In genomic region chr12:77789871-77790270, GRCm38 (mm10) we compare ENCODE assay signal across 8 mouse cellular contexts.
A peak's percentile ranks its signal among the peaks of the same experiment; 100 is the strongest.
DNase-seq lines count a peak whose midpoint lies in the region; ATAC-seq and TF ChIP-seq lines count a peak whose summit lies in the region.
"Had no signal": no experiment of that assay in that cellular context is flagged by ENCODE, and none has a peak within 500 bp of the region (broad histone marks: within the 10 kb centered on the region; RNA-seq: fewer than 3 reads in every experiment).

No protein-coding gene starts in this region.

- no peak for TF ChIP-seq CTCF in intestine, postnatal 0 days (IDR thresholded peaks at IDR 0.05; ENCODE audit: low read depth)
- TF ChIP-seq CTCF in midbrain, postnatal 0 days (IDR thresholded peaks at IDR 0.05), result no peak

- H3K4me2 ChIP-seq in kidney, embryonic 16.5 days (replicated peaks; ENCODE audit: low read depth, low read length), result peak overlapping the region; percentile 56
- peak overlapping the region; percentile 52 for H3K4me2 ChIP-seq in forebrain, embryonic 14.5 days (ENCODE audit: low read length)
- peak overlapping the region; percentile 44 for H3K4me2 ChIP-seq in intestine, postnatal 0 days (replicated peaks; ENCODE audit: low read depth)
- peak overlapping the region; percentile 46 for H3K4me2 ChIP-seq in midbrain, postnatal 0 days (ENCODE audit: low read depth, low read length, poor library complexity, severe bottlenecking)

- H3K27ac ChIP-seq in kidney, embryonic 16.5 days (ENCODE audit: low read length), result no peak overlapping the region
- H3K27ac ChIP-seq in forebrain, embryonic 14.5 days (ENCODE audit: low read depth, low read length), result no peak overlapping the region
- H3K27ac ChIP-seq in intestine, postnatal 0 days (ENCODE audit: low read depth, low read length), result no peak overlapping the region
- no peak overlapping the region for H3K27ac ChIP-seq in midbrain, postnatal 0 days (ENCODE audit: low read depth, low read length)

- 0 out of 2 replicates have a peak, but pooled peaks cover 3% of the 10 kb centered on the region for H3K27me3 ChIP-seq in kidney, embryonic 16.5 days (ENCODE audit: insufficient read depth, low read length)
- 0 out of 2 replicates have a peak, but pooled peaks cover 5% of the 10 kb centered on the region for H3K27me3 ChIP-seq in forebrain, embryonic 14.5 days (replicated peaks; ENCODE audit: control insufficient read depth, insufficient read depth, low read length)
- H3K27me3 ChIP-seq in intestine, postnatal 0 days (replicated peaks; ENCODE audit: control insufficient read depth, insufficient read depth, low read length), result peaks cover 4% of the 10 kb centered on the region; the same call in 1 of the 2 replicates
- H3K27me3 ChIP-seq in midbrain, postnatal 0 days (ENCODE audit: insufficient read depth, low read length), result no peaks in the 10 kb centered on the region

- H3K36me3 ChIP-seq in kidney, embryonic 16.5 days (ENCODE audit: insufficient read depth, low read length), result no peaks in the 10 kb centered on the region
- no peaks in the 10 kb centered on the region for H3K36me3 ChIP-seq in forebrain, embryonic 14.5 days (ENCODE audit: control insufficient read depth, insufficient read depth, low read length)
- no peaks in the 10 kb centered on the region for H3K36me3 ChIP-seq in intestine, postnatal 0 days (ENCODE audit: control insufficient read depth, insufficient read depth)
- no peaks in the 10 kb centered on the region for H3K36me3 ChIP-seq in midbrain, postnatal 0 days (ENCODE audit: insufficient read depth, low read length)
- H3K36me3 ChIP-seq: G1E had no signal

- H3K4me1 ChIP-seq in kidney, embryonic 16.5 days (ENCODE audit: insufficient read depth, low read length), result peaks cover 10% of the 10 kb centered on the region
- H3K4me1 ChIP-seq in forebrain, embryonic 14.5 days (ENCODE audit: control insufficient read depth, insufficient read depth, low read length), result peaks cover 5% of the 10 kb centered on the region
- no peaks in the 10 kb centered on the region for H3K4me1 ChIP-seq in intestine, postnatal 0 days (replicated peaks; ENCODE audit: control insufficient read depth, insufficient read depth, low read length)
- peaks cover 9% of the 10 kb centered on the region; the same call in 1 of the 2 replicates for H3K4me1 ChIP-seq in midbrain, postnatal 0 days (ENCODE audit: insufficient read depth, low read length)

- no peaks in the 10 kb centered on the region for H3K9me3 ChIP-seq in kidney, embryonic 16.5 days (ENCODE audit: low read length)
- no peaks in the 10 kb centered on the region for H3K9me3 ChIP-seq in forebrain, embryonic 14.5 days (replicated peaks; ENCODE audit: control insufficient read depth, low read length)
- no peaks in the 10 kb centered on the region for H3K9me3 ChIP-seq in intestine, postnatal 0 days (ENCODE audit: control insufficient read depth)
- no peaks in the 10 kb centered on the region for H3K9me3 ChIP-seq in midbrain, postnatal 0 days (ENCODE audit: low read length)
- H3K9me3 ChIP-seq: G1E had no signal

- peak overlapping the region; percentile 31 for H3K4me3 ChIP-seq in kidney, embryonic 16.5 days (ENCODE audit: low read length)
- peak overlapping the region; percentile 22 for H3K4me3 ChIP-seq in forebrain, embryonic 14.5 days (ENCODE audit: low read depth, low read length)
- no peak overlapping the region for H3K4me3 ChIP-seq in intestine, postnatal 0 days (ENCODE audit: low read depth, low read length)
- H3K4me3 ChIP-seq in midbrain, postnatal 0 days (ENCODE audit: low read depth, low read length), result peak overlapping the region; percentile 17; the same call in 1 of the 2 replicates

- H3K9ac ChIP-seq in kidney, embryonic 16.5 days (replicated peaks; ENCODE audit: low read length), result no peak overlapping the region
- H3K9ac ChIP-seq in forebrain, embryonic 14.5 days (ENCODE audit: low read length), result peak overlapping the region; percentile 37
- H3K9ac ChIP-seq in intestine, postnatal 0 days (ENCODE audit: low read depth, low read length), result no peak overlapping the region; the same call in 1 of the 2 replicates
- H3K9ac ChIP-seq in midbrain, postnatal 0 days (replicated peaks; ENCODE audit: low read length, poor library complexity, severe bottlenecking), result no peak overlapping the region

- 16% methylated on average over 14 of the region's 14 CpGs for WGBS in kidney, embryonic 16.5 days
- 22% methylated on average over 14 of the region's 14 CpGs for WGBS in forebrain, embryonic 14.5 days
- WGBS in intestine, postnatal 0 days, result 34% methylated on average over 14 of the region's 14 CpGs
- 14% methylated on average over 14 of the region's 14 CpGs for WGBS in midbrain, postnatal 0 days

- no peak for ATAC-seq in kidney, embryonic 16.5 days (ENCODE audit: low FRiP score, low TSS enrichment)
- no peak for ATAC-seq in forebrain, embryonic 14.5 days
- no peak for ATAC-seq in intestine, postnatal 0 days
- no peak for ATAC-seq in midbrain, postnatal 0 days (ENCODE audit: low FRiP score)

- DNase-seq in kidney, adult 8-10 months, result no peak
- DNase-seq in forebrain, embryonic 14.5 days (ENCODE audit: low spot score), result no peak
- no peak for DNase-seq in midbrain, postnatal 0 days (ENCODE audit: low spot score)
- DNase-seq in layer of hippocampus, postnatal 25 days (ENCODE audit: extremely low spot score in 1 of 2, low spot score in 1 of 2), result no peak
- no peak for DNase-seq in Muller cell, postnatal 12 days (ENCODE audit: inconsistent ontology term)
